Mouse (Mus musculus): ENCODE measurements around the gene Timm17b. TPM values are rescaled to one million over a fixed set of nuclear protein-coding genes. Genes with fewer than 3 reads are reported as not detected.

Gene Timm17b
- polyA plus RNA-seq, 1 experiment, result 36.2 TPM

DNA sequence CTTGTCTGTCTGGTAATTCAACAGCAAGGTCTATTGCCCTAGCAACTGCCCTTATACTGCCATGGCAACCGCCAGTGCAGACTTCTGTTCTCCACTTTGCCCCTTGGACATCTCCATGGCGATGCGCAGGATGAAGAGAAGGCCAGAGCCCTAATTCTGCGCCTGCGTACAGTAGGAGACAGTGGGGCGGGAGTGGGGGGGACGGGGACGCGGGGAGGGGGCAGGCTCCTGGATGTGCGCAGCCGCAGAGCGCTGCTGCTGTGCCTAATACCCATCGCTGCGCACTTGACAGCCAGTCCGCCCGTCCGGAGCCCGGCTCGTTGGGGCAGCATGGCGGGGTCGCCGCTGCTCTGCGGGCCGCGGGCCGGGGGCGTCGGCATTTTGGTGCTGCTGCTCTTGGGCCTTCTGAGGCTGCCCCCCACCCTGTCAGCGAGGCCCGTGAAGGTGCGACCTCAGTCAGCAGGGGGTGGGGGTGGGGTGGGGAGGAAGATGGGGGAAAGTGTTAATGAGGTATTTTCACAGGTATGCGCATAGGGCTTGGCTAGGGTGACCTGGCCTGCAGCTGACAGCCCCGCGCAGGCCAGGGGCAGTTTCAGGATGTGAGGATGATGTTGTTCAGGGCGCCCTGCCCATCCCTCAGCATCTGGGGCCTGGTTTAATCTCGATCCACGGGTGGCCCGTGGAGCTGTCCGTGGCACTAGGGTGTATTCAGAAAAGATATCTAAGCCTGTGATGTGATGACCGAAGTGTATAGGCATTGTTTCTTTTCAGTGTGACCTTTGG lies 20.6 kb downstream of the Timm17b start, which contains the start of gene Pcsk1n:
Gene Pcsk1n, plus strand, starts transcription at position 222 of the 783 bp plus-strand sequence.
- no peak within 1 kb of the TSS for H3K27ac ChIP-seq (ENCODE audit: insufficient read depth, low read length)
- H3K4me3 ChIP-seq (ENCODE audit: extremely low read depth, insufficient read depth, insufficient read length), result no peak within 1 kb of the TSS
- no peak for TF ChIP-seq POLR2A (IDR thresholded peaks at IDR 0.05; ENCODE audit: low read depth, low read length)
- TF ChIP-seq CTCF (IDR thresholded peaks at IDR 0.05; ENCODE audit: extremely low read depth, insufficient read depth, insufficient read length, insufficient replicate concordance), result no peak
- no peaks in the 10 kb centered on the region for H3K36me3 ChIP-seq (ENCODE audit: control insufficient read depth, insufficient read depth, low read length)
- WGBS, result 28% methylated on average over 39 of the region's 40 CpGs
- no peaks in the 10 kb centered on the region; the same call in 1 of the 2 replicates for H3K4me1 ChIP-seq (ENCODE audit: control insufficient read depth, insufficient read depth, insufficient read length)
- no peak for DNase-seq (ENCODE audit: low read depth in 1 of 2, low spot score in 2 of 2)
- H3K27me3 ChIP-seq (ENCODE audit: control insufficient read depth, insufficient read depth, low read length), result peaks cover 4% of the 10 kb centered on the region

DNA sequence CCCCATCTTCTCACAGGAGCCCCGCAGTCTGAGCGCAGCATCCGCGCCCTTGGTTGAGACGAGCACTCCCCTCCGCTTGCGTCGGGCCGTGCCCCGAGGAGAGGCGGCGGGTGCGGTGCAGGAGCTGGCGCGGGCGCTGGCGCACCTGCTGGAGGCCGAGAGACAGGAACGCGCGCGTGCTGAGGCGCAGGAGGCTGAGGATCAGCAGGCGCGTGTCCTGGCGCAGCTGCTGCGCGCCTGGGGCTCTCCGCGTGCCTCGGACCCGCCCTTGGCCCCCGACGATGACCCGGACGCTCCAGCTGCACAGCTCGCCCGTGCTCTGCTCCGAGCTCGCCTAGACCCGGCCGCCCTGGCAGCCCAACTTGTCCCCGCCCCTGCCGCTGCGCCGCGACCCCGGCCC lies 22.9 kb downstream of the Timm17b start:
- no peaks in the 10 kb centered on the region; the same call in 1 of the 2 replicates for H3K4me1 ChIP-seq (ENCODE audit: control insufficient read depth, insufficient read depth, insufficient read length)
- H3K4me3 ChIP-seq (ENCODE audit: extremely low read depth, insufficient read depth, insufficient read length), result no peak overlapping the region
- H3K36me3 ChIP-seq (ENCODE audit: control insufficient read depth, insufficient read depth, low read length), result no peaks in the 10 kb centered on the region
- TF ChIP-seq POLR2A (IDR thresholded peaks at IDR 0.05; ENCODE audit: low read depth, low read length), result no peak
- no peak for TF ChIP-seq CTCF (IDR thresholded peaks at IDR 0.05; ENCODE audit: extremely low read depth, insufficient read depth, insufficient read length, insufficient replicate concordance)
- 27% methylated on average over 48 of the region's 48 CpGs for WGBS
- DNase-seq (ENCODE audit: low read depth in 1 of 2, low spot score in 2 of 2), result no peak
- no peak overlapping the region for H3K27ac ChIP-seq (ENCODE audit: insufficient read depth, low read length)
- peaks cover 4% of the 10 kb centered on the region for H3K27me3 ChIP-seq (ENCODE audit: control insufficient read depth, insufficient read depth, low read length)

DNA sequence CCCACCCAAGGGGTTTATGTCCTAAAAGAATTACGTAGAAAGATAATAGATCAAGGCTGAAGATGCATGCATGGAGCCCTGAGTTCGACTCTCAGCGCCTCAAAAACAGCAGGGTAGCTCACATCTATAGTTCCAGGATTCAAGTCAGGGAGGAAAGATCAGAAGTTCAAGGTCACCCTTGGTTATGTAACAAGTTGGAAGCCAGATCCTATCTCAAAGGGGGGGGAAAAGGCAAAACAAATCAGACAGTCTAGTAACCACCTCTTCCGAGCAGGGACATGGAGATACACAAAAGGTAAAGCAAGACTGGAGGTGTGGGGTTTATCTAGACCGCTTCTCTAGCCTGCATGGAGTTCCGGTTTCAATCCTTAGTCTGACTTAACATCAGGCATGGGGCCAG lies 27.1 kb downstream of the Timm17b start:
- TF ChIP-seq CTCF (IDR thresholded peaks at IDR 0.05; ENCODE audit: extremely low read depth, insufficient read depth, insufficient read length, insufficient replicate concordance) (no peak), POLR2A (IDR thresholded peaks at IDR 0.05; ENCODE audit: low read depth, low read length) (no peak)

DNA sequence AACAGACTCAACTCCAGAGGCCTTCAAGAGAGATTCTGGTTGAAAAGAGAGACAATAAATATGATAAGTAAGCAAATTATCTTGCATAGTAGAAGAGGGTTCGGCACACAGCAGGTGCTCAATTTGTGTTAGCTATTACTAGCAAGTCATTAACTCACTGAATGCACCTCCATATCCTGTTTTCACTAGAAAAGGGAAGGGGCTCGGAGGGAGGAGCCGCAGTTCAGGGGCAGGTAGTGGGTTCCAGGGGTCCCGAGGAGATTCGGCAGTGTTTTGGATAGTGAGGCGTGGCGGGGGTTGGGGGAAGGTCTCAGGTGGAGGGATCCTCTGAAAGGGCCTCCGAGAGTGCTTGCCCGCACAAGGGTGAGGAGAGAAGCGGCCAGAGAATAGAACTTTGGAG lies 28.0 kb downstream of the Timm17b start:
- no peaks in the 10 kb centered on the region; the same call in 1 of the 2 replicates for H3K4me1 ChIP-seq (ENCODE audit: control insufficient read depth, insufficient read depth, insufficient read length)
- TF ChIP-seq POLR2A (IDR thresholded peaks at IDR 0.05; ENCODE audit: low read depth, low read length) (no peak), CTCF (IDR thresholded peaks at IDR 0.05; ENCODE audit: extremely low read depth, insufficient read depth, insufficient read length, insufficient replicate concordance) (no peak)
- WGBS, result 33% methylated on average over 10 of the region's 10 CpGs
- no peak overlapping the region for H3K4me3 ChIP-seq (ENCODE audit: extremely low read depth, insufficient read depth, insufficient read length)
- H3K27ac ChIP-seq (ENCODE audit: insufficient read depth, low read length), result no peak overlapping the region
- no peak for DNase-seq (ENCODE audit: low read depth in 1 of 2, low spot score in 2 of 2)
- 0 out of 2 replicates have a peak, but pooled peaks cover 4% of the 10 kb centered on the region for H3K27me3 ChIP-seq (ENCODE audit: control insufficient read depth, insufficient read depth, low read length)
- peaks cover 1% of the 10 kb centered on the region; the same call in 1 of the 2 replicates for H3K36me3 ChIP-seq (ENCODE audit: control insufficient read depth, insufficient read depth, low read length)

More for the DNA sequence above, 27.1 kb downstream of the Timm17b start:
- Histone ChIP-seq H3K27me3 (ENCODE audit: control insufficient read depth, insufficient read depth, low read length) (peaks cover 6% of the 10 kb centered on the region; the same call in 1 of the 2 replicates), H3K27ac (ENCODE audit: insufficient read depth, low read length) (no peak overlapping the region), H3K36me3 (ENCODE audit: control insufficient read depth, insufficient read depth, low read length) (no peaks in the 10 kb centered on the region; the same call in 1 of the 2 replicates), H3K4me3 (ENCODE audit: extremely low read depth, insufficient read depth, insufficient read length) (no peak overlapping the region), H3K4me1 (ENCODE audit: control insufficient read depth, insufficient read depth, insufficient read length) (no peaks in the 10 kb centered on the region; the same call in 1 of the 2 replicates)
- 78% methylated on average over 6 of the region's 6 CpGs for WGBS
- no peak for DNase-seq (ENCODE audit: low read depth in 1 of 2, low spot score in 2 of 2)

DNA sequence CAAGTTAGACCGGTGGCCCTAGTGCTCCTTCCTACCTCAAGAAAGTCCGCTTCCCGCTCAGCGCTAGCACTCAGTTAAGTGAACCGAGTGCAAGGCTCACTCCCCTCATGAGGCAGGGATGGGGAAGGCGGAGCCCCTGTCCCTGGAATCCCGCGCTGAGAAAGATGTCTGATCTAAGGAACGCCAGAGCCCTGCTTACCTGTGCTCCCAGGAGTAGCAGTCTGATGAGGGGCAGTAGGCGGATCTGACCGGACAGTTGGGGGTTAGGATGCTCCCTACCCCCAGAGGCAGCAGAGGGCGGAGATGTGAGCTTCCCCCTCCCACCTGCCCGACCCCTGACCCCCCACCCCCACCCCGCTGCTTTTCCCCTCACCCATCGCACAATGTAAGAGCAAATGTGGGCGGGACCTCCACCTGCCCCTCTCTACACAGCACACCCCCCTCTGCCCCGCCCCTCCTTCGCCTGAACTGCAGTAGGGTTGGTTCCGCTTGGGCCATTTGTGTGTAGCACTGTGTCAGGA lies 29.2 kb downstream of the Timm17b start, which contains the start of gene Eras:
Gene Eras, minus strand, starts transcription at position 338 of the 521 bp plus-strand sequence.
- Histone ChIP-seq H3K4me3 (ENCODE audit: extremely low read depth, insufficient read depth, insufficient read length) (no peak within 1 kb of the TSS), H3K27ac (ENCODE audit: insufficient read depth, low read length) (no peak within 1 kb of the TSS)
- TF ChIP-seq POLR2A (IDR thresholded peaks at IDR 0.05; ENCODE audit: low read depth, low read length), result no peak
- no peak for TF ChIP-seq CTCF (IDR thresholded peaks at IDR 0.05; ENCODE audit: extremely low read depth, insufficient read depth, insufficient read length, insufficient replicate concordance)

DNA sequence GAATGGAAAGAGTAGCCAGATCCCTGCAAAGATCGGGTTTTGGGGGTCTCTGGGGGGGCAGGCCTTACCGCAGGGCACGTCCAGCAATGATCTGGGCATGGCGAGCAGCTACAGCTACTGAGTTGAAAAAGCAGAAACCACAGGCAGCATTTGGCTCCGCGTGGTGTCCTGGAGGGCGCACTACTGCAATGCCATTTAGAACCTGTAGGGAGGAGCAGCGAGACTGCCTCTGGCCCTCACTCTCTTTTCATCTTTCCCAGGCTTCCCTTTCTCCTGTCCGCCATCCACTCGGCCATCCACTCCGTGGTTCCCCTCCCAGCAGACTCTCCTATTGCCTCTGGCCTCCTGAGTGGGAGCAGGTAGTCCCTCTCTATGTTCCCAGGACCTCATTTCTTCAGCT lies 37.7 kb downstream of the Timm17b start:
- Histone ChIP-seq H3K27ac (ENCODE audit: insufficient read depth, low read length) (no peak overlapping the region), H3K4me3 (ENCODE audit: extremely low read depth, insufficient read depth, insufficient read length) (no peak overlapping the region), H3K36me3 (ENCODE audit: control insufficient read depth, insufficient read depth, low read length) (peaks cover 1% of the 10 kb centered on the region; the same call in 1 of the 2 replicates), H3K27me3 (ENCODE audit: control insufficient read depth, insufficient read depth, low read length) (no peaks in the 10 kb centered on the region), H3K4me1 (ENCODE audit: control insufficient read depth, insufficient read depth, insufficient read length) (no peaks in the 10 kb centered on the region)
- DNase-seq (ENCODE audit: low read depth in 1 of 2, low spot score in 2 of 2), result no peak
- 57% methylated on average over 11 of the region's 11 CpGs for WGBS
- no peak for TF ChIP-seq POLR2A (IDR thresholded peaks at IDR 0.05; ENCODE audit: low read depth, low read length)
- TF ChIP-seq CTCF (IDR thresholded peaks at IDR 0.05; ENCODE audit: extremely low read depth, insufficient read depth, insufficient read length, insufficient replicate concordance), result no peak

More for the DNA sequence above, 29.2 kb downstream of the Timm17b start, which contains the start of gene Eras:
- peaks cover 1% of the 10 kb centered on the region; the same call in 1 of the 2 replicates for H3K36me3 ChIP-seq (ENCODE audit: control insufficient read depth, insufficient read depth, low read length)
- DNase-seq (ENCODE audit: low read depth in 1 of 2, low spot score in 2 of 2), result no peak
- WGBS, result 41% methylated on average over 19 of the region's 19 CpGs
- no peaks in the 10 kb centered on the region for H3K4me1 ChIP-seq (ENCODE audit: control insufficient read depth, insufficient read depth, insufficient read length)
- 0 out of 2 replicates have a peak, but pooled peaks cover 3% of the 10 kb centered on the region for H3K27me3 ChIP-seq (ENCODE audit: control insufficient read depth, insufficient read depth, low read length)
